Mouse (Mus musculus) limb, embryonic 10.5 days (tissue): ENCODE results near the gene Add3. TPM values are rescaled to one million over a fixed set of nuclear protein-coding genes. Genes with fewer than 3 reads are reported as not detected.

ENCODE experiments used
- DNase-seq: peaks from one replicate; pipeline ENCODE4 v3.0.0-alpha.2; 2017; ENCODE audit warnings: low spot score
- H3K27ac ChIP-seq: fragments of 300-500 bp; sonication (generic); 2 replicates; pipeline ENCODE4 v1.5.1; 2016; ENCODE audit warnings: mild to moderate bottlenecking
- H3K27me3 ChIP-seq: fragments of 300-500 bp; sonication (generic); 2 replicates; pipeline ENCODE4 v1.6.1; 2016; ENCODE audit warnings: low read depth, mild to moderate bottlenecking; ENCODE audit not compliant: poor library complexity, severe bottlenecking
- H3K36me3 ChIP-seq: fragments of 300-500 bp; sonication (generic); 2 replicates; pipeline ENCODE4 v1.6.1; 2016; ENCODE audit warnings: mild to moderate bottlenecking, moderate library complexity
- H3K4me1 ChIP-seq: fragments of 300-500 bp; sonication (generic); 2 replicates; pipeline ENCODE4 v1.6.1; 2016
- H3K4me3 ChIP-seq: fragments of 300-500 bp; sonication (generic); 2 replicates; pipeline ENCODE4 v1.5.1; 2016; ENCODE audit warnings: mild to moderate bottlenecking, moderate library complexity
- H3K9me3 ChIP-seq: fragments of 300-500 bp; sonication (generic); replicated peaks from 2 replicates; pipeline ENCODE4 v1.6.1; 2016; ENCODE audit warnings: mild to moderate bottlenecking
- WGBS: fragments of 180-500 bp; shearing (Covaris S2); methylation state at CpG from one replicate; pipeline ENCODE4 v1.1.7; 2016; 5-methylcytosine and 5-hydroxymethylcytosine counted together
- polyA plus RNA-seq: library from polyadenylated mRNA; unstranded; fragments of >200 nt; fragmentation: Nextera tagmentation; extraction: Ambion mirVana; gene quantifications from 2 replicates; pipeline ENCODE4 v1.2.1, GENCODE M21; 2016

The Add3 gene
- polyA plus RNA-seq, 1 experiment from 2014 or later = 63.7 TPM

- DNase-seq = peak; percentile 18
- Histone ChIP-seq H3K9me3 (0 out of 2 replicates have a peak, but pooled peaks cover 5% of the 10 kb centered on the region), H3K36me3 (no peaks in the 10 kb centered on the region), H3K27me3 (no peaks in the 10 kb centered on the region), H3K4me1 (no peaks in the 10 kb centered on the region), H3K4me3 (no peak overlapping the region), H3K27ac (no peak overlapping the region)
- 85% methylated on average over 3 of the region's 3 CpGs for WGBS
Observed at GRCm38 (mm10) chr19:53120483-53120882, 19.8 kb upstream of the Add3 start.

GRCm38 (mm10) chr19:53122641-53123241 is 17.5 kb upstream of the Add3 start:
- Histone ChIP-seq H3K27ac (no peak overlapping the region), H3K36me3 (no peaks in the 10 kb centered on the region), H3K27me3 (no peaks in the 10 kb centered on the region), H3K9me3 (no peaks in the 10 kb centered on the region), H3K4me1 (peaks cover 6% of the 10 kb centered on the region), H3K4me3 (no peak overlapping the region)
- peak; percentile 12 for DNase-seq
- WGBS = 80% methylated on average over 6 of the region's 6 CpGs

GRCm38 (mm10) chr19:53123301-53123700 is 16.9 kb upstream of the Add3 start:
- peak; percentile 29 for DNase-seq
- H3K36me3 ChIP-seq = no peaks in the 10 kb centered on the region
- H3K27ac ChIP-seq = no peak overlapping the region
- H3K9me3 ChIP-seq = no peaks in the 10 kb centered on the region
- H3K4me1 ChIP-seq = peaks cover 11% of the 10 kb centered on the region
- H3K4me3 ChIP-seq = no peak overlapping the region
- WGBS = 68% methylated on average over 5 of the region's 5 CpGs
- H3K27me3 ChIP-seq = peaks cover under 1% of the 10 kb centered on the region; the same call in 1 of the 2 replicates

GRCm38 (mm10) chr19:53125679-53126078 is 14.6 kb upstream of the Add3 start:
- Histone ChIP-seq H3K4me1 (peaks cover 19% of the 10 kb centered on the region), H3K9me3 (no peaks in the 10 kb centered on the region), H3K27ac (no peak overlapping the region), H3K27me3 (peaks cover 9% of the 10 kb centered on the region), H3K4me3 (no peak overlapping the region), H3K36me3 (no peaks in the 10 kb centered on the region)
- no peak for DNase-seq
- WGBS = 68% methylated on average over 2 of the region's 2 CpGs

- 84% methylated on average over 4 of the region's 4 CpGs for WGBS
- no peak overlapping the region for H3K27ac ChIP-seq
- H3K9me3 ChIP-seq = no peaks in the 10 kb centered on the region
- peaks cover 9% of the 10 kb centered on the region for H3K27me3 ChIP-seq
- no peaks in the 10 kb centered on the region for H3K36me3 ChIP-seq
- H3K4me1 ChIP-seq = peaks cover 19% of the 10 kb centered on the region
- DNase-seq = no peak
- no peak overlapping the region for H3K4me3 ChIP-seq
Observed at GRCm38 (mm10) chr19:53126546-53126945, 13.7 kb upstream of the Add3 start.

GRCm38 (mm10) chr19:53127320-53128291 is 12.6 kb upstream of the Add3 start:
- peaks cover 9% of the 10 kb centered on the region for H3K27me3 ChIP-seq
- DNase-seq = no peak
- 25% methylated on average over 18 of the region's 18 CpGs for WGBS
- H3K4me1 ChIP-seq = peaks cover 19% of the 10 kb centered on the region
- no peak overlapping the region for H3K4me3 ChIP-seq
- H3K9me3 ChIP-seq = no peaks in the 10 kb centered on the region
- H3K36me3 ChIP-seq = no peaks in the 10 kb centered on the region
- H3K27ac ChIP-seq = no peak overlapping the region

GRCm38 (mm10) chr19:53128494-53129337 is 11.5 kb upstream of the Add3 start:
- DNase-seq = no peak
- Histone ChIP-seq H3K27ac (no peak overlapping the region), H3K27me3 (peaks cover 9% of the 10 kb centered on the region), H3K4me3 (no peak overlapping the region), H3K9me3 (no peaks in the 10 kb centered on the region), H3K4me1 (peaks cover 19% of the 10 kb centered on the region), H3K36me3 (no peaks in the 10 kb centered on the region)
- WGBS = 24% methylated on average over 13 of the region's 13 CpGs

- H3K4me3 ChIP-seq = no peak overlapping the region
- H3K9me3 ChIP-seq = no peaks in the 10 kb centered on the region
- DNase-seq = no peak
- WGBS = 91% methylated on average over 15 of the region's 16 CpGs
- peaks cover 9% of the 10 kb centered on the region for H3K27me3 ChIP-seq
- H3K4me1 ChIP-seq = peaks cover 19% of the 10 kb centered on the region
- no peaks in the 10 kb centered on the region for H3K36me3 ChIP-seq
- no peak overlapping the region for H3K27ac ChIP-seq
Observed at GRCm38 (mm10) chr19:53130399-53131175, 9.7 kb upstream of the Add3 start.

- H3K36me3 ChIP-seq = no peaks in the 10 kb centered on the region
- DNase-seq = no peak
- H3K4me3 ChIP-seq = no peak overlapping the region
- WGBS = 95% methylated on average over 10 of the region's 10 CpGs
- H3K9me3 ChIP-seq = no peaks in the 10 kb centered on the region
- peaks cover 9% of the 10 kb centered on the region for H3K27me3 ChIP-seq
- H3K27ac ChIP-seq = no peak overlapping the region
- peaks cover 33% of the 10 kb centered on the region for H3K4me1 ChIP-seq
Observed at GRCm38 (mm10) chr19:53132471-53132870, 7.8 kb upstream of the Add3 start.

GRCm38 (mm10) chr19:53136336-53137090 is 3.7 kb upstream of the Add3 start:
- no peak for DNase-seq
- 67% methylated on average over 13 of the region's 13 CpGs for WGBS

GRCm38 (mm10) chr19:53137116-53137670 is 3.0 kb upstream of the Add3 start:
- 69% methylated on average over 4 of the region's 4 CpGs for WGBS
- H3K4me1 ChIP-seq = peaks cover 47% of the 10 kb centered on the region
- no peak overlapping the region for H3K4me3 ChIP-seq
- no peaks in the 10 kb centered on the region for H3K36me3 ChIP-seq
- H3K27ac ChIP-seq = no peak overlapping the region
- no peaks in the 10 kb centered on the region for H3K9me3 ChIP-seq
- no peaks in the 10 kb centered on the region for H3K27me3 ChIP-seq
- DNase-seq = no peak

More at GRCm38 (mm10) chr19:53136336-53137090, 3.7 kb upstream of the Add3 start:
- no peak overlapping the region for H3K4me3 ChIP-seq
- H3K36me3 ChIP-seq = no peaks in the 10 kb centered on the region
- no peaks in the 10 kb centered on the region for H3K9me3 ChIP-seq
- H3K27ac ChIP-seq = no peak overlapping the region
- no peaks in the 10 kb centered on the region for H3K27me3 ChIP-seq
- peaks cover 40% of the 10 kb centered on the region for H3K4me1 ChIP-seq
